8 mouse cellular contexts compared by ENCODE assay signal in the genomic region with DNA sequence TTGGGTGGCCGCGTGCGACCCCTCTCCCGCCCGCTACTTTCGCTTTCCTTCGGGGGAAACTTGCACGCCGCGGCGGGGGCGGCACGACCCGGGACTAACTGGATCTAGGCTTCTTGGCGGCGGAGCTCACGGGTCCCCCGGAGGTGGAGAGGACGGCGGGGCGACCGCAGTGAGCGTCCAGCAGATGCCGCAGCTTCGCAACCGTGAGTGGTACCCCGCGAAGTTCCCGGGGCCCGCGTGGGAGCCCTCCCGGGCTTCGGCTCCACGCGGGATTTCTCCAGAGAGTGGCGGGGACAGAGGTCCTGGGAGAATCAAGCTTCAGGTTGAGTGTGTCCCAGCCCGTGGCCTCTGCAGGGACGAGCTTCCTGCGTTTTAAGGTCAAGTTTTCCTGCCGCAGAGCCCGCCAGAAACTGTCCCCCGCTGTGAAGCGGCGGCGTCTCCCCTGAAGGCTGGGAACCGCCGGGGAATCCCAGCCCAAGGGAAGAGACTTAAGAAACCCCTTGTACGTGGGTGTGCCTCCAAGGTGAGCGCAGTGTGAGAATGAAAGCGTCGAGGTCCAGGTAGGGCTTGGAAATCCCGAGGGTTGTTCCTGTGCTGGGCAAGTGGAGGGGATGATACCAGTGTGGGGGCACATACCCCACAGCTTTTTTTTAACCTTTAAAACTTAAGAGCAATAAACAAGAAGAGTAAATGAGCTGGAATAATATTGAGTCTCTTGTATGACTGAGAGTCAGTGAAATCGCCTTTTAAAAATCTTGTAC. TPM values are rescaled to one million over a fixed set of nuclear protein-coding genes. Genes with fewer than 3 reads are reported as not detected.
DNase-seq lines count a peak whose midpoint lies in the region; ATAC-seq and TF ChIP-seq lines count a peak whose summit lies in the region.

No protein-coding gene starts in this region.

- no peaks in the 10 kb centered on the region for H3K4me1 ChIP-seq in intestine, postnatal 0 days (replicated peaks; ENCODE audit: control insufficient read depth, insufficient read depth, low read length)
- H3K4me1 ChIP-seq in midbrain, embryonic 10.5 days: peaks cover 33% of the 10 kb centered on the region

- no peaks in the 10 kb centered on the region for H3K27me3 ChIP-seq in intestine, postnatal 0 days (replicated peaks; ENCODE audit: control insufficient read depth, insufficient read depth, low read length)
- peaks cover 55% of the 10 kb centered on the region for H3K27me3 ChIP-seq in midbrain, embryonic 10.5 days (ENCODE audit: low read depth, poor library complexity, severe bottlenecking)

- no peak for TF ChIP-seq CTCF in intestine, postnatal 0 days (IDR thresholded peaks at IDR 0.05; ENCODE audit: low read depth)

- under 1% methylated on average over 51 of the region's 53 CpGs for WGBS in intestine, postnatal 0 days
- WGBS in midbrain, embryonic 10.5 days: 1% methylated on average over 53 of the region's 53 CpGs

- H3K36me3 ChIP-seq in intestine, postnatal 0 days (ENCODE audit: control insufficient read depth, insufficient read depth): no peaks in the 10 kb centered on the region
- no peaks in the 10 kb centered on the region for H3K36me3 ChIP-seq in midbrain, embryonic 10.5 days

- peak overlapping the region; percentile 96 for H3K4me2 ChIP-seq in intestine, postnatal 0 days (replicated peaks; ENCODE audit: low read depth)

- H3K9me3 ChIP-seq in intestine, postnatal 0 days (ENCODE audit: control insufficient read depth): no peaks in the 10 kb centered on the region
- H3K9me3 ChIP-seq in midbrain, embryonic 10.5 days (replicated peaks): no peaks in the 10 kb centered on the region

- peak overlapping the region; percentile 93 for H3K4me3 ChIP-seq in intestine, postnatal 0 days (ENCODE audit: low read depth, low read length)
- H3K4me3 ChIP-seq in midbrain, embryonic 10.5 days: peak overlapping the region; percentile 80

- H3K27ac ChIP-seq in intestine, postnatal 0 days (ENCODE audit: low read depth, low read length): peak overlapping the region; percentile 98
- peak overlapping the region; percentile 83 for H3K27ac ChIP-seq in midbrain, embryonic 10.5 days (replicated peaks)

- peak; percentile 89 for DNase-seq in heart, adult 11 months
- no peak for DNase-seq in heart, adult 8-10 months (ENCODE audit: low spot score)
- DNase-seq in NIH3T3 (ENCODE audit: low read depth): peak; percentile 49
- peak; percentile 14 for DNase-seq in forelimb bud, embryonic 11.5 days (ENCODE audit: low read depth, low spot score)
- DNase-seq in midbrain, embryonic 10.5 days (ENCODE audit: low spot score): no peak
- DNase-seq in ovary, postnatal 14 days (ENCODE audit: low spot score): no peak

- H3K9ac ChIP-seq in intestine, postnatal 0 days (ENCODE audit: low read depth, low read length): peak overlapping the region; percentile 93

- ATAC-seq in intestine, postnatal 0 days: no peak
- ATAC-seq in inflammation-experienced regulatory T-cells, adult 6 months: no peak

RNA-seq across cellular contexts. Expression of a gene that starts 0.7 kb away (rescaled TPM):
- total RNA-seq in heart, adult 8-10 months (2022): under 1 TPM; 0.06 to 0.11 (median 0.08) TPM
- polyA plus RNA-seq in intestine, postnatal 0 days (2015; fragmentation: Nextera tagmentation; extraction: Ambion mirVana): 6.7 and 8.0 TPM in 2 replicates
- polyA plus RNA-seq in midbrain, embryonic 10.5 days (2016; fragmentation: Nextera tagmentation; extraction: Ambion mirVana): 0.41 and 0.81 TPM in 2 replicates
- under 1 TPM in 1 of 3 experiments, not detected in 2; 0.09 TPM for polyA plus RNA-seq in inflammation-experienced regulatory T-cells, adult 6 months (2017; shearing (Covaris generic))

Comparison
In these comparisons a context has a peak if more than half of its experiments do, and no peak if none do; other contexts are left out.
1. DNase-seq: peak in heart, adult 11 months (single experiment), NIH3T3 (single experiment) and forelimb bud, embryonic 11.5 days (single experiment); none in heart, adult 8-10 months (single experiment), midbrain, embryonic 10.5 days (single experiment) and ovary, postnatal 14 days (single experiment).